Mouse (Mus musculus) MEL (cell line): ENCODE data around the gene Sept9. TPM values are rescaled to one million over a fixed set of nuclear protein-coding genes. Genes with fewer than 3 reads are reported as not detected.

Experiments used
- DNase-seq: peaks from one replicate; pipeline ENCODE4 v3.0.0; 2011; ENCODE audit warnings: low read depth, low spot score
- H3K27ac ChIP-seq: 2 replicates; pipeline ENCODE4 v1.5.1; 2012; ENCODE audit warnings: low read depth, mild to moderate bottlenecking, control low read depth, low read length, moderate library complexity; ENCODE audit not compliant: control insufficient read depth
- H3K27me3 ChIP-seq, 2 experiments: fragments of 150-350 bp in 1 of 2; sonication (generic) in 1 of 2; 2 replicates each; pipeline ENCODE4 v1.6.1; 2012; ENCODE audit warnings: low read length in 2 of 2, mild to moderate bottlenecking in 2 of 2, improper control_type of control experiment in 1 of 2, moderate library complexity in 1 of 2; ENCODE audit not compliant: insufficient read depth in 2 of 2, control insufficient read depth in 1 of 2
- H3K36me3 ChIP-seq, 2 experiments: 2 replicates each; pipeline ENCODE4 v1.6.1; 2012 to 2014; ENCODE audit warnings: low read length in 2 of 2, improper control_type of control experiment in 1 of 2, inconsistent platforms in 1 of 2, mild to moderate bottlenecking in 1 of 2; ENCODE audit not compliant: insufficient read depth in 2 of 2, control insufficient read depth in 1 of 2
- H3K4me1 ChIP-seq, 2 experiments: fragments of 150-350 bp in 1 of 2; sonication (generic) in 1 of 2; 2 replicates each; pipeline ENCODE4 v1.6.1; 2012; ENCODE audit warnings: low read length in 2 of 2, improper control_type of control experiment in 1 of 2, mild to moderate bottlenecking in 1 of 2; ENCODE audit not compliant: insufficient read depth in 2 of 2, control insufficient read depth in 1 of 2
- H3K4me3 ChIP-seq, 2 experiments: fragments of 150-350 bp in 1 of 2; sonication (generic) in 1 of 2; 2 replicates each; pipeline ENCODE4 v1.5.1; 2012; ENCODE audit warnings: low read depth in 2 of 2, low read length in 2 of 2, mild to moderate bottlenecking in 2 of 2, moderate library complexity in 2 of 2, control low read depth in 1 of 2, improper control_type of control experiment in 1 of 2; ENCODE audit not compliant: control insufficient read depth in 1 of 2, insufficient read depth in 1 of 2
- H3K79me2 ChIP-seq: 2 replicates; pipeline ENCODE4 v1.6.1; 2012; ENCODE audit warnings: mild to moderate bottlenecking, low read length, moderate library complexity; ENCODE audit not compliant: control insufficient read depth, poor library complexity, insufficient read depth
- H3K9ac ChIP-seq: 2 replicates; pipeline ENCODE4 v1.6.1; 2012; ENCODE audit warnings: low read depth, mild to moderate bottlenecking, control low read depth, low read length, moderate library complexity; ENCODE audit not compliant: control insufficient read depth, poor library complexity, severe bottlenecking
- H3K9me3 ChIP-seq: fragments of 150-350 bp; sonication (generic); replicated peaks from 2 replicates; pipeline ENCODE4 v1.6.1; 2012; ENCODE audit warnings: mild to moderate bottlenecking, low read length, improper control_type of control experiment, moderate library complexity; ENCODE audit not compliant: insufficient read depth
- CHD1 ChIP-seq: IDR thresholded peaks from 2 replicates; pipeline ENCODE4 v1.6.1; 2012; ENCODE audit warnings: low read depth, mild to moderate bottlenecking, inconsistent platforms, low read length, improper control_type of control experiment
- CHD2 ChIP-seq: IDR thresholded peaks from 2 replicates; pipeline ENCODE4 v1.6.1; 2011; ENCODE audit warnings: low read length, improper control_type of control experiment
- CTCF ChIP-seq, 3 experiments: IDR thresholded peaks in 2 of 3; conservative IDR thresholded peaks in 1 of 3; 2 replicates each; pipeline ENCODE4 v1.5.1; 2011 to 2012; ENCODE audit warnings: low read length in 3 of 3, low read depth in 2 of 3, mild to moderate bottlenecking in 2 of 3, improper control_type of control experiment in 1 of 3, inconsistent platforms in 1 of 3, mixed read lengths in 1 of 3, moderate library complexity in 1 of 3; ENCODE audit not compliant: control insufficient read depth in 1 of 3, insufficient read depth in 1 of 3, poor library complexity in 1 of 3, severe bottlenecking in 1 of 3
- E2F4 ChIP-seq: IDR thresholded peaks from 2 replicates; pipeline ENCODE4 v1.6.1; 2011; ENCODE audit warnings: low read depth, low read length, improper control_type of control experiment, borderline replicate concordance
- ELF1 ChIP-seq: IDR thresholded peaks from 2 replicates; pipeline ENCODE4 v1.6.1; 2014; ENCODE audit warnings: low read depth, mild to moderate bottlenecking, inconsistent platforms, low read length, improper control_type of control experiment, moderate library complexity
- EP300 ChIP-seq, 2 experiments: IDR thresholded peaks; 2 replicates each; pipeline ENCODE4 v1.6.1; 2011; ENCODE audit warnings: improper control_type of control experiment in 2 of 2, low read length in 2 of 2, low read depth in 1 of 2, mild to moderate bottlenecking in 1 of 2
- GABPA ChIP-seq: IDR thresholded peaks from 2 replicates; pipeline ENCODE4 v1.6.1; 2012; ENCODE audit warnings: low read depth, mild to moderate bottlenecking, inconsistent platforms, low read length, improper control_type of control experiment, moderate library complexity
- GATA1 ChIP-seq: IDR thresholded peaks from 2 replicates; pipeline ENCODE4 v1.6.1; 2011; ENCODE audit warnings: low read depth, low read length, improper control_type of control experiment
- HCFC1 ChIP-seq: IDR thresholded peaks from 2 replicates; pipeline ENCODE4 v1.6.1; 2012; ENCODE audit warnings: low read depth, mild to moderate bottlenecking, inconsistent platforms, low read length, improper control_type of control experiment, moderate library complexity
- JUND ChIP-seq: IDR thresholded peaks from 2 replicates; pipeline ENCODE4 v1.6.1; 2011; ENCODE audit warnings: low read depth, mild to moderate bottlenecking, improper control_type of control experiment, low read length
- MAFK ChIP-seq: IDR thresholded peaks from 2 replicates; pipeline ENCODE4 v1.6.1; 2011; ENCODE audit warnings: low read depth, mild to moderate bottlenecking, low read length, improper control_type of control experiment, borderline replicate concordance
- MAX ChIP-seq: IDR thresholded peaks from 2 replicates; pipeline ENCODE4 v1.6.1; 2011; ENCODE audit warnings: low read length, improper control_type of control experiment
- MAZ ChIP-seq: IDR thresholded peaks from 2 replicates; pipeline ENCODE4 v1.6.1; 2012; ENCODE audit warnings: low read depth, mild to moderate bottlenecking, inconsistent platforms, low read length, improper control_type of control experiment
- MEF2A ChIP-seq: IDR thresholded peaks from 2 replicates; pipeline ENCODE4 v1.6.1; 2014; ENCODE audit warnings: low read depth, mild to moderate bottlenecking, inconsistent platforms, low read length, improper control_type of control experiment; ENCODE audit not compliant: poor library complexity, insufficient replicate concordance, severe bottlenecking; ENCODE audit errors: extremely low read depth
- MYB ChIP-seq: IDR thresholded peaks from 2 replicates; pipeline ENCODE4 v1.6.1; 2011; ENCODE audit warnings: mild to moderate bottlenecking, low read depth, low read length, improper control_type of control experiment
- MYC ChIP-seq: IDR thresholded peaks from 2 replicates; pipeline ENCODE4 v1.6.1; 2011; ENCODE audit warnings: low read depth, mild to moderate bottlenecking, low read length, improper control_type of control experiment, moderate library complexity
- POLR2A ChIP-seq, 2 experiments: IDR thresholded peaks; 2 replicates each; pipeline ENCODE4 v1.6.1; 2011 to 2012; ENCODE audit warnings: low read length in 2 of 2, mild to moderate bottlenecking in 2 of 2, control low read depth in 1 of 2, improper control_type of control experiment in 1 of 2, low read depth in 1 of 2, moderate library complexity in 1 of 2; ENCODE audit not compliant: control insufficient read depth in 1 of 2, insufficient read depth in 1 of 2, poor library complexity in 1 of 2
- POLR2AphosphoS2 ChIP-seq: IDR thresholded peaks from 2 replicates; pipeline ENCODE4 v1.6.1; 2011; ENCODE audit warnings: low read length, improper control_type of control experiment
- RCOR1 ChIP-seq: IDR thresholded peaks from 2 replicates; pipeline ENCODE4 v1.6.1; 2012; ENCODE audit warnings: low read depth, mild to moderate bottlenecking, inconsistent platforms, low read length, improper control_type of control experiment
- SIN3A ChIP-seq: IDR thresholded peaks from 2 replicates; pipeline ENCODE4 v1.6.1; 2012; ENCODE audit warnings: low read length, improper control_type of control experiment, inconsistent platforms
- SMC3 ChIP-seq: IDR thresholded peaks from 2 replicates; pipeline ENCODE4 v1.6.1; 2011; ENCODE audit warnings: low read depth, low read length, improper control_type of control experiment
- TAL1 ChIP-seq: IDR thresholded peaks from 2 replicates; pipeline ENCODE4 v1.6.1; 2012; ENCODE audit warnings: mild to moderate bottlenecking, inconsistent platforms, low read length, moderate library complexity, mixed read lengths
- TBP ChIP-seq: IDR thresholded peaks from 2 replicates; pipeline ENCODE4 v1.8.0; 2011; ENCODE audit warnings: low read depth, low read length, improper control_type of control experiment
- TCF12 ChIP-seq: IDR thresholded peaks from 2 replicates; pipeline ENCODE4 v1.6.1; 2014; ENCODE audit warnings: low read depth, mild to moderate bottlenecking, inconsistent platforms, low read length, improper control_type of control experiment, moderate library complexity
- UBTF ChIP-seq: IDR thresholded peaks from 2 replicates; pipeline ENCODE4 v1.6.1; 2012; ENCODE audit warnings: low read depth, mild to moderate bottlenecking, inconsistent platforms, low read length, improper control_type of control experiment, moderate library complexity, borderline replicate concordance; ENCODE audit not compliant: insufficient read depth
- USF1 ChIP-seq: IDR thresholded peaks from 2 replicates; pipeline ENCODE4 v1.6.1; 2014; ENCODE audit warnings: low read depth, mild to moderate bottlenecking, inconsistent platforms, low read length, improper control_type of control experiment, moderate library complexity
- ZC3H11A ChIP-seq: IDR thresholded peaks from 2 replicates; pipeline ENCODE4 v1.6.1; 2012; ENCODE audit warnings: low read depth, mild to moderate bottlenecking, inconsistent platforms, low read length, improper control_type of control experiment
- ZKSCAN1 ChIP-seq: IDR thresholded peaks from 2 replicates; pipeline ENCODE4 v1.6.1; 2012; ENCODE audit warnings: low read depth, mild to moderate bottlenecking, inconsistent platforms, low read length, improper control_type of control experiment, moderate library complexity
- polyA plus RNA-seq, 2 experiments: library from polyadenylated mRNA; stranded (reverse) in 1 of 2; unstranded in 1 of 2; fragments of >175 nt in 1 of 2; fragments of >200 nt in 1 of 2; gene quantifications; 2 replicates each; pipeline versions ENCODE4 v1.2.1 to v1.2.4; 2012; ENCODE audit warnings: low replicate concordance in 2 of 2, low read depth in 1 of 2; ENCODE audit not compliant: insufficient read length in 2 of 2, insufficient read depth in 1 of 2, missing spikeins in 1 of 2
- total RNA-seq: library from RNA; depleted of rRNA; stranded (reverse); fragments of 300-350 nt; gene quantifications from 2 replicates; pipeline ENCODE4 v1.2.3, GENCODE M21; 2012

Sept9 gene
- total and polyA plus RNA-seq, 3 experiments, result 49.7 to 196 (median 163) TPM

DNA sequence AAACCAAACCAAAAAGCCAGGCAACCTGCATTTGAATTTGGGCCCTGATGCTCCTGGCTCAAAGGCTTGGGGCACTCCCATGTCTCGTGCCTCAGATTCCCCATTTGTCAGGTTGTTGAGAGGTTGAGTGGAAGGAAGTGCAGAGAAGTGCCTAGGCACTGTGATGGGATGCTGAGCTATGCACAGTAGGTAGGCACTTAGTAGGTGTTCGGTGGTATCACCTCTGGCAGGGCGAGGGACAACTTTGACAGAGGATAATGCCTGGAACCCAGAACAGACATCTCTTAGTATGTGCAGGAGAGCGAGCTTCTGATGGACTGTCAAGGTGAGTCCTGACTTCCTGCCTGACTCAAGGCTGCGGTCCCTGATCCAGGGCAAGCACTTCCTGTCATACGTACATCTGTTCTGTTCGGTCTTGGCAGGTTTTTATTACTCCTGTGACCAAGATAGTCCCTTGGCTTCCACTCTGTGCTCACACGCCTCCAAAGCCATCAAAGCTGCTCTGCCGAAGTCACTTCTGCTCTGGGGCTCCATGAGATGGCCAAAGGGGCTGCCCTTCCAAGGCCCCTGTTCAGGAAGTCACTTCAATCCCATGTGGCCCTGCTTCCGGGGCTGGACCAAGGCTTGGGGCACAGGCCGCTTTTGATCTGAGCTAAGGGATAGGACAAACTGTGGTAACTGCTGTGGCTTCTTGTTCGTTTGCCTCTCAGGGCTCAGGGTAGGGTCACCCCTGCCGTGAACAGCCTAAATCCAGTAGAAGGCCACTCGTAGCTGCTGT is 107.0 kb downstream of the Sept9 start:
- peaks cover 0 to 11% of the 10 kb centered on the region in 2 experiments; a peak in 1 of 4 replicates for H3K36me3 ChIP-seq
- no peak for DNase-seq
- TF ChIP-seq ZKSCAN1 (no peak; the same call in 1 of the 2 replicates), GABPA (no peak)
- TF ChIP-seq, all 39 proteins: peak for 0
- Histone ChIP-seq H3K4me1 (peaks cover 0 to 23% of the 10 kb centered on the region in 2 experiments; a peak in 3 of 4 replicates), H3K27me3 (no peaks in the 10 kb centered on the region), H3K79me2 (peaks cover 16% of the 10 kb centered on the region), H3K9ac (no peak overlapping the region), H3K4me3 (no peak overlapping the region), H3K27ac (no peak overlapping the region), H3K9me3 (no peaks in the 10 kb centered on the region)

DNA sequence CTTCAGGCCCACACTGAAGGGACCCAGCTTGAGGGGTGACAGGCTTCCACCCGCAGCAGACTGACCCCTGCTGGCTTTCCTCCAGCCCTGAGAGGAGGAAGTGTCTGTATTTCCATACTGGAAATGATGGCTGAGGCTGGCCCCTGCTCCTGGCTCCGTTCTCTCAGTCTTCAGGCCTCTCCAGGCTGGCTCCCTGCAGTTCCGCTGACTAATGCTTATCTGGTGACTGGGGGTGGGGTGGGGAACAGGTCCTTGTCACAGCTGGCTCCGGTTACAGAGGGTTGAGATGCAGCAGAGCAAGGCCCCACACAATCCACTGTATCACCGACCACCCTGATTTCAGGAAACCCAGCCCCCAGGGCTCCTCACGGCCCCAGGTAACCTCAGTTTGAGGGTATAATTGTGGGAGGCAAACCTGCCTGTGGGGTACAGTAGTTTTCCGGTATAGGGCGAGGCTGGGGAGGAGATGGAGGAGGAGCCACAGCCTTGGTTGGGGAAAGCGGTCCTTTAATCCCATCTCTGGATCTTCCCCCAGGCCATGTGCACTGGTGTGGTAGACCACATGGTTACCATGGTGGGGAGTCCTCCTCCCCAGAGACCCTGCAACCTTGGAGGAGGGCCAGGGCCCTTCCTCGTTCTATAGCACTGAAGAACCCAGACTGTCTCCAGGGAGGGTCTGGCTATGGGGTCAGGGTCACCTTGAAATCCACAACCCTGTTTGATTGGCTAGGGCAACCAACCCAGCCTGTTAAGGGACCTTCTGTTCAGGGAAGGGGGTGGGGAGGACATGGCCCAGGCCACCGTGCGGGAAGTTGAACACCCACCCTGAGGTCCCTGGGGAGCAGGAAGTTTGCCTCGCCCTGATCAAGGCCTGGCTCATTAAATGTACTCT is 108.7 kb downstream of the Sept9 start:
- Histone ChIP-seq H3K36me3 (peaks cover 0 to 11% of the 10 kb centered on the region in 2 experiments; a peak in 1 of 4 replicates), H3K27me3 (no peaks in the 10 kb centered on the region), H3K9me3 (no peaks in the 10 kb centered on the region), H3K4me3 (peak overlapping the region; percentile 62 to 63), H3K4me1 (peaks cover 0 to 23% of the 10 kb centered on the region in 2 experiments; a peak in 3 of 4 replicates), H3K9ac (peak overlapping the region; percentile 75), H3K79me2 (peaks cover 17% of the 10 kb centered on the region), H3K27ac (peak overlapping the region; percentile 92)
- DNase-seq, result peak; percentile 95
- TF ChIP-seq ZC3H11A, result peak; percentile 1; the same call in 1 of the 2 replicates
- peak; percentile 50; the same call in 1 of the 2 replicates for TF ChIP-seq HCFC1
- TF ChIP-seq TBP, result peak; percentile 74
- TF ChIP-seq UBTF, result 0 out of 2 replicates have a peak, but pooled peaks have one; percentile 74
- no peak for TF ChIP-seq JUND
- peak; percentile 97 for TF ChIP-seq MAX
- peak; percentile 41; the same call in 1 of the 2 replicates for TF ChIP-seq USF1
- TF ChIP-seq TCF12, result peak; percentile 69
- no peak for TF ChIP-seq GABPA
- TF ChIP-seq CHD2, result peak; percentile 32
- TF ChIP-seq TAL1, result no peak
- peak; percentile 23; the same call in 1 of the 2 replicates for TF ChIP-seq POLR2AphosphoS2
- TF ChIP-seq RCOR1, result peak; percentile 66
- TF ChIP-seq SMC3, result peak; percentile 21; the same call in 1 of the 2 replicates
- no peak for TF ChIP-seq MYB
- peak; percentile 37 to 71; a peak in 3 of 4 replicates for TF ChIP-seq POLR2A (IDR thresholded peaks at IDR 0.05; ENCODE audit: control insufficient read depth in 1 of 2, insufficient read depth in 1 of 2, low read depth in 1 of 2, low read length in 2 of 2, poor library complexity in 1 of 2)
- peak; percentile 87 for TF ChIP-seq MAZ
- TF ChIP-seq MAFK, result peak; percentile 84
- no peak for TF ChIP-seq MEF2A
- peak; percentile 80 for TF ChIP-seq GATA1
- TF ChIP-seq EP300 (IDR thresholded peaks at IDR 0.05; ENCODE audit: low read depth in 1 of 2, low read length in 2 of 2), result peak; percentile 62 to 78
- no peak for TF ChIP-seq CHD1
- TF ChIP-seq ELF1, result peak; percentile 57
- peak in 2 of 3 experiments; percentile 6 to 7; a peak in 1 of 6 replicates for TF ChIP-seq CTCF (IDR thresholded peaks at IDR 0.05 in 2 of 3, conservative IDR thresholded peaks at IDR 0.05 in 1 of 3; ENCODE audit: control insufficient read depth in 1 of 3, insufficient read depth in 1 of 3, low read depth in 2 of 3, low read length in 3 of 3, poor library complexity in 1 of 3, severe bottlenecking in 1 of 3)
- TF ChIP-seq SIN3A, result peak; percentile 81
- TF ChIP-seq MYC, result peak; percentile 99
- no peak for TF ChIP-seq E2F4
